Mouse (Mus musculus) lung, postnatal 14 days (tissue): ENCODE results near the gene Rbfox3.
A peak's percentile ranks its signal among the peaks of the same experiment; 100 is the strongest.

Experiments
- DNase-seq: peaks from one replicate; pipeline ENCODE4 v3.0.0; 2021

Gene Rbfox3

GRCm38 (mm10) chr11:118911307-118912070 lies at the start of gene Rbfox3:
TSS of gene Rbfox3 (minus strand) at chr11:118911597.
- no peak for DNase-seq

- DNase-seq: no peak
Measured at GRCm38 (mm10) chr11:118960649-118961048, 49.3 kb upstream of the Rbfox3 start.

GRCm38 (mm10) chr11:118957070-118957471 lies 45.7 kb upstream of the Rbfox3 start:
- DNase-seq: peak; percentile 44

- no peak for DNase-seq
Measured at GRCm38 (mm10) chr11:118955016-118955415, 43.6 kb upstream of the Rbfox3 start.

GRCm38 (mm10) chr11:118945868-118946267 lies 34.5 kb upstream of the Rbfox3 start:
- no peak for DNase-seq

GRCm38 (mm10) chr11:118941268-118941667 lies 29.9 kb upstream of the Rbfox3 start:
- no peak for DNase-seq

- DNase-seq: no peak
Measured at GRCm38 (mm10) chr11:118940539-118940938, 29.1 kb upstream of the Rbfox3 start.

GRCm38 (mm10) chr11:118939731-118940130 lies 28.3 kb upstream of the Rbfox3 start:
- DNase-seq: no peak

- no peak for DNase-seq
Measured at GRCm38 (mm10) chr11:118934925-118935324, 23.5 kb upstream of the Rbfox3 start.

GRCm38 (mm10) chr11:118927081-118927480 lies 15.7 kb upstream of the Rbfox3 start:
- DNase-seq: no peak

- DNase-seq: no peak
Measured at GRCm38 (mm10) chr11:118921852-118922251, 10.5 kb upstream of the Rbfox3 start.

- DNase-seq: no peak
Measured at GRCm38 (mm10) chr11:118916423-118917030, 5.1 kb upstream of the Rbfox3 start.

- no peak for DNase-seq
Measured at GRCm38 (mm10) chr11:118915888-118916287, 4.5 kb upstream of the Rbfox3 start.

- no peak for DNase-seq
Measured at GRCm38 (mm10) chr11:118912686-118913085, 1.3 kb upstream of the Rbfox3 start.

- DNase-seq: no peak
Measured at GRCm38 (mm10) chr11:118910756-118911155, 641 bp downstream of the Rbfox3 start.

- DNase-seq: no peak
Measured at GRCm38 (mm10) chr11:118909814-118910201, 1.6 kb downstream of the Rbfox3 start.

GRCm38 (mm10) chr11:118908981-118909813 lies 2.2 kb downstream of the Rbfox3 start:
- DNase-seq: no peak

GRCm38 (mm10) chr11:118908431-118908980 lies 2.9 kb downstream of the Rbfox3 start:
- no peak for DNase-seq

GRCm38 (mm10) chr11:118907471-118908401 lies 3.7 kb downstream of the Rbfox3 start:
- DNase-seq: no peak

- no peak for DNase-seq
Measured at GRCm38 (mm10) chr11:118906824-118907470, 4.5 kb downstream of the Rbfox3 start.

- DNase-seq: no peak
Measured at GRCm38 (mm10) chr11:118906131-118906823, 5.1 kb downstream of the Rbfox3 start.
